Mouse (Mus musculus): ENCODE measurements around the gene Sgms1.

- TF ChIP-seq CTCF (IDR thresholded peaks at IDR 0.05): no peak
- no peak for TF ChIP-seq EP300 (IDR thresholded peaks at IDR 0.05; ENCODE audit: insufficient read depth, low read depth, low read length)
These were observed 602 bp upstream of the Sgms1 start for GRCm38 (mm10) chr19:32390116-32390515.

All from heart, adult 2 months (tissue).